Mouse (Mus musculus) yolk sac, embryonic 10.5 days (tissue): ENCODE measurements around the gene Ncan.
"Not testable (repeated sequence)": the region's sequence is repeated elsewhere in the genome, so short reads cannot be mapped to it uniquely, and the experiment has no call there.

ENCODE experiments used
- DNase-seq: peaks from one replicate; pipeline ENCODE4 v3.0.0-alpha.2; 2017; ENCODE audit warnings: low spot score

The Ncan gene

GRCm38 (mm10) chr8:70084191-70085065, 36.2 kb downstream of the Ncan start:
- DNase-seq: no peak

GRCm38 (mm10) chr8:70083285-70083684, 37.4 kb downstream of the Ncan start, which contains the start of gene Hapln4:
TSS of gene Hapln4 (plus strand) at chr8:70083457.
- DNase-seq: peak; percentile 52

GRCm38 (mm10) chr8:70081976-70082375, 38.7 kb downstream of the Ncan start:
- no peak for DNase-seq

- no peak for DNase-seq
These were observed 47.0 kb downstream of the Ncan start for GRCm38 (mm10) chr8:70073682-70074081.

- no peak for DNase-seq
These were observed 47.6 kb downstream of the Ncan start for GRCm38 (mm10) chr8:70073120-70073519.

GRCm38 (mm10) chr8:70072441-70073069, 48.1 kb downstream of the Ncan start, which contains the start of gene Tm6sf2:
TSS of gene Tm6sf2 (plus strand) at chr8:70072924.
- DNase-seq: peak; percentile 34

GRCm38 (mm10) chr8:70071836-70072440, 48.7 kb downstream of the Ncan start:
- no peak for DNase-seq

- DNase-seq: no peak
These were observed 63.0 kb downstream of the Ncan start for GRCm38 (mm10) chr8:70057721-70058120.

GRCm38 (mm10) chr8:70050434-70050833, 70.2 kb downstream of the Ncan start:
- DNase-seq: not testable (repeated sequence)

GRCm38 (mm10) chr8:70049662-70050061, 71.0 kb downstream of the Ncan start:
- DNase-seq: peak; percentile 38

- DNase-seq: no peak
These were observed 76.7 kb downstream of the Ncan start for GRCm38 (mm10) chr8:70043996-70044395.
